Mouse (Mus musculus) thymus, postnatal 4 days (tissue): Measurements from ENCODE around the gene 1600012H06Rik.
"Not testable (repeated sequence)": the region's sequence is repeated elsewhere in the genome, so short reads cannot be mapped to it uniquely, and the experiment has no call there.

Experiments used
- DNase-seq: peaks from one replicate; pipeline ENCODE4 v3.0.0; 2021

The 1600012H06Rik gene

GRCm38 (mm10) chr17:14949161-14949827 lies 6.3 kb downstream of the 1600012H06Rik start:
- DNase-seq: no peak

- no peak for DNase-seq
These were observed 10.5 kb downstream of the 1600012H06Rik start for GRCm38 (mm10) chr17:14953452-14953851.

GRCm38 (mm10) chr17:14958686-14959327 lies 15.8 kb downstream of the 1600012H06Rik start:
- DNase-seq: peak; percentile 30

- DNase-seq: peak; percentile 40
These were observed 17.0 kb downstream of the 1600012H06Rik start for GRCm38 (mm10) chr17:14959979-14960378.

- DNase-seq: peak; percentile 60
These were observed 17.5 kb downstream of the 1600012H06Rik start for GRCm38 (mm10) chr17:14960520-14960919.

GRCm38 (mm10) chr17:14960951-14961556 lies 18.1 kb downstream of the 1600012H06Rik start, which contains the start of gene Phf10:
Phf10 (minus strand) TSS chr17:14961273.
- peak; percentile 65 for DNase-seq

- not testable (repeated sequence) for DNase-seq
These were observed 18.7 kb downstream of the 1600012H06Rik start for GRCm38 (mm10) chr17:14961557-14962154.

GRCm38 (mm10) chr17:14968373-14968913 lies 25.5 kb downstream of the 1600012H06Rik start:
- not testable (repeated sequence) for DNase-seq

- DNase-seq: peak; percentile 9
These were observed 34.9 kb downstream of the 1600012H06Rik start for GRCm38 (mm10) chr17:14977718-14978361.

- DNase-seq: not testable (repeated sequence)
These were observed 35.5 kb downstream of the 1600012H06Rik start, which contains the start of the genes 9030025P20Rik and Gm3417 for GRCm38 (mm10) chr17:14978362-14979038. 9030025P20Rik (plus strand) TSS chr17:14978468. Gm3417 (minus strand) TSS chr17:14978790.

- DNase-seq: not testable (repeated sequence)
These were observed 47.2 kb downstream of the 1600012H06Rik start for GRCm38 (mm10) chr17:14990116-14990702.

GRCm38 (mm10) chr17:14992522-14993138 lies 49.6 kb downstream of the 1600012H06Rik start:
- DNase-seq: not testable (repeated sequence)

- DNase-seq: not testable (repeated sequence)
These were observed 50.3 kb downstream of the 1600012H06Rik start for GRCm38 (mm10) chr17:14993139-14993832.

GRCm38 (mm10) chr17:14994140-14994539 lies 51.2 kb downstream of the 1600012H06Rik start:
- not testable (repeated sequence) for DNase-seq

GRCm38 (mm10) chr17:15000047-15000446 lies 57.1 kb downstream of the 1600012H06Rik start:
- DNase-seq: not testable (repeated sequence)

GRCm38 (mm10) chr17:15009088-15009487 lies 66.1 kb downstream of the 1600012H06Rik start:
- DNase-seq: not testable (repeated sequence)
